Mouse (Mus musculus): ENCODE measurements around the gene Bcl2l15.
"Not testable (repeated sequence)": the region's sequence is repeated elsewhere in the genome, so short reads cannot be mapped to it uniquely, and the experiment has no call there.

The Bcl2l15 gene

DNA sequence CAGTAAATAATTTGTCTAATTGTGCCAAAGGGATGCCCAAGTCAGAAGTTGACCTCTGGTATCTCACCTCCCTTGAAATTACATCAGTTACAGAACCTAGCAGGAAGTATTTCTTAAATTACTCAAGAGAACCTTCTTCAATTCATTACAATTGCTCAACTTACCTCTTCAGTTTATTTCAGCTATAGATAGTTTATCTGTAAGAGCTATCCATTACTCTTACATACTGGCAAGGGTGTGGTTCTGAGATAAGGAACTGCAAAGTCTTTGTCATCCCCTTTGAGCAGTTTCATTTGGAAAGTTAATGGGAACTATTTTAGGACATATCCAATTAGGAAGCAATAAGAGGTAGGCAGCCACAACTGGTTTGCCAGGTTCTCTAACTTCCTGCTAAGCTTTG, at the start of gene Bcl2l15:
TSS of gene Bcl2l15 (plus strand) at position 176 of the 400 bp plus-strand sequence.
- DNase-seq (ENCODE audit: low spot score in 2 of 2) = no peak

DNA sequence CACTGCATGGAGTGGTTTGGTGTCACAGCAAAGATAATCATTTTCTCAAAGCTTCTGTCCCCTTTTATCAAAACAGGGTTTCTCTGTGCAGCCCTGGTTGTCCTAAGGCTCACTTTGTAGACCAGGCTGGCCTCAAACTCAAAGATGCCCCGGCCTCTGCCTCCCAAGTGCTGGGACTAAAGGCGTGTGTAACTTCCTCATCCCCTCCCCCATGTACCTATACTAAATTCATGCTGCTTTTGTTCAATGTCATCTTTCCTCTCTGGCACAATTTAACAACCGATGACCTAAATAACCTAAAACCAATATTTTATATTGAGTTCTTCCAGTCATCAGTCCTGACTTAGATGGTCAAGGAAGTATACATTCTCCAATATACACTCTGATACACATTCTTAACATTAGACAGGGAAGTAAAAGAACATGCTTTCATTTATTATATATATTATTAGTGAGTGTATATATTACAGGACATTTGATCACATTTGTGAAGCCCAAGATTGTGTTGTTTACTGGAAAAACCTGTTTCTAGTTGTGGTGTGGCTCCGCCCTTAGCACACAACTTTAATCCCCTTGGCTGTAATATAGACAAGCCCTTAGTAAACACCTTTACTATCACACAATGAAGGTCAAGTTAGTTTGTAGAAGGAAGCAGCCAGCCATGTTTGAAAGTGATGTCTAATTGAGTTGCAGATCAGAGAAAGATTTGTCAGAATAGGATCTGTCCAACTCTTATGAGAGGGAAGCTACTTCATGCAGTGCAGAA, 49.4 kb upstream of the Bcl2l15 start:
- peak in 1 of 2 experiments; percentile 45 for DNase-seq (ENCODE audit: low spot score in 2 of 2)

DNA sequence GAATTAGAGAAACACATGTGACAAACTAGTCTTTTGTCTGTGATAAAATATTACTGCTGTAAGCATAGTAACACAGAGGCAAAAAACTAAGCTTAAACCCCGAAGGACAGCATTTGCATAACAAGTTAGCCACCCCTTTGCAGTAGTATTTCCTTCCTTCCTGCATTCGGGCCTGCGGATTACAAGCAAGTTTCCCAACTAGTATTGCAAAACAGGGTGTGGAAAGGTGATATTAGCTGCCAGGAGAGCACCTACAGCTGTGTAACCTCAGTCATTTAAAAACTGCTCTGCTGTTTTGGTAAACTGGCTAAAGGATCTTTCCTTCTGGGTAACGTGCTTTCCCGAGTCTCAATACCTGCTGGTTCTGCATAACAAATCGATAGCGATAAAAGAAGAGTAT, 45.2 kb upstream of the Bcl2l15 start:
- peak; percentile 48 to 59 for DNase-seq (ENCODE audit: low spot score in 2 of 2)

DNA sequence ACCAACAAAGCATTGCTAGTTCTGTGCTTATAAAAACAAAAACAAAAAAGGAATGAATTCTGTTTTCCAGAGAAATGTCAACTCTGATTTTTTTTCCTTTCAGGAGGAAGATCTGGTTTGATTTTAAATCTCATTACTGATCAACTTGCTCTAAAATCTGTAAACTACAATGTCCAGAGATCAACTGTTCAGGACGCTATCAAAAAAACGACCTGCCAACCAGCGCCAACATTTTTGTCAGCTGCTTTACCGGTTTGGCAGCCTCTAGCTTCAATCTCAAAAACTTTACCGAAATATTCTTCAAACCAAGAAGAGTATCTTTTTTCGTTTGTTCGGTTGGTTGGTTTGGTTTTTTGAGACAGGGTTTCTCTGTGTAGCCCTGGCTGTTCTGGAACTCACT, 43.3 kb upstream of the Bcl2l15 start:
- DNase-seq (ENCODE audit: low spot score in 2 of 2) = no peak

DNA sequence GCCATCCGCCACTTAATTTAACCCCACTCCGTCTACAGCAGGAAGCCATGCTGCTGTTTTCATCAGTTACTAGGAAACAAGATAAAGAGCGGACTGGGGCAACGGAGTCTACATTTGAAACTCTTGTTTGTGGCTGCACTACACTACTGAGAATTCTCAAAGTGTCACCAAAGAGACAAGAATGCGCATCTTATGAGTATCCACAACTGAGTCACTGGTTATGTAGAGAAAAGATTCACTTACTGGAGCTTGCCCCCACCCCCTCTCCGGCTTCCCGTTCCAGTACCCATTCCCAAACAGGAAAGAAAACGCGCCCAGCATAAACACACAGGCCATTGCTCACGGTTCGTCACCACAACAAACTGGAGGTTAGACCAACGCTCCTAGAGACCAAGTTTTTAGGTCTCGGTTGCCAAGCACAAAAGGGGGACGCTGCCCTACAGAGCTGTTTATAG, 42.5 kb upstream of the Bcl2l15 start:
- DNase-seq (ENCODE audit: low spot score in 2 of 2) = peak; percentile 46 to 56

DNA sequence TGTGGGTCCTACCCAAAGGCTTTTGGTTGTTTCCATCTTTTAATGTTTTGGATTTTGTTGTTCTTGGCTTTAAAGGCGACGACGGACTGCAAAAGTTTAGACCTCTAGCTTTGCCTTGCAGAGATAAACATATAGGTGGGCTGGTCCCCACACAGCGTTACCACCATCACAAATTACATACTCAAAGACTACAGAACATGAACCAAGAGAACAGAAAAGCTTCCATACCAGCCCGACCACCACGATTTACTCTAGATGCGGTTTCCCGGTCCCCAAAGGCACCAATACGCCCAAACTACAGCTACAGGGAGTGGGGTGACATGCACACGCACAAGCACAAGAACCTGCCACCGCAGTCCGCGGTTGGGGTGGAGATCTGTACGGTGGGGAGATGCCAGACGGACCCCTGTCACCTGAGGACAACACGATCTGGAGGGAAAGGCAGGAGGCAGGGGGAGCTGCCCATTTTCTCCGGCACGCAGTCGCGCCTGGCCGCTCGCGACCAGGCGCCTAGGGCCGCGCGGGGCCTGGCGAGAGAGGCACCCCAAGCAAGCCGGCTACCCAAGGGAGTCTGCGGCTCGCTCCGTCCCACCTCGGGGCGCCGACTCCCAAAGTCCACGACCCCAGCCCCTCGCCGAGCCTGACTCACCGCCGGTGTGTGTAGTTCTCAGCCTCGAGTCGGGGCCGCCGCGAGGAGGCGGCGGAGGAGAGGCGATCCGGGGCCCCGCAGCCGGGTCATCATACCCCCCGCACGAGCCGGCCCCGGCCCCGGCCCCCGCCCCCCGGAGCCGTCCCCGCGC, 41.9 kb upstream of the Bcl2l15 start:
- peak in 1 of 2 experiments; percentile 44 for DNase-seq (ENCODE audit: low spot score in 2 of 2)

DNA sequence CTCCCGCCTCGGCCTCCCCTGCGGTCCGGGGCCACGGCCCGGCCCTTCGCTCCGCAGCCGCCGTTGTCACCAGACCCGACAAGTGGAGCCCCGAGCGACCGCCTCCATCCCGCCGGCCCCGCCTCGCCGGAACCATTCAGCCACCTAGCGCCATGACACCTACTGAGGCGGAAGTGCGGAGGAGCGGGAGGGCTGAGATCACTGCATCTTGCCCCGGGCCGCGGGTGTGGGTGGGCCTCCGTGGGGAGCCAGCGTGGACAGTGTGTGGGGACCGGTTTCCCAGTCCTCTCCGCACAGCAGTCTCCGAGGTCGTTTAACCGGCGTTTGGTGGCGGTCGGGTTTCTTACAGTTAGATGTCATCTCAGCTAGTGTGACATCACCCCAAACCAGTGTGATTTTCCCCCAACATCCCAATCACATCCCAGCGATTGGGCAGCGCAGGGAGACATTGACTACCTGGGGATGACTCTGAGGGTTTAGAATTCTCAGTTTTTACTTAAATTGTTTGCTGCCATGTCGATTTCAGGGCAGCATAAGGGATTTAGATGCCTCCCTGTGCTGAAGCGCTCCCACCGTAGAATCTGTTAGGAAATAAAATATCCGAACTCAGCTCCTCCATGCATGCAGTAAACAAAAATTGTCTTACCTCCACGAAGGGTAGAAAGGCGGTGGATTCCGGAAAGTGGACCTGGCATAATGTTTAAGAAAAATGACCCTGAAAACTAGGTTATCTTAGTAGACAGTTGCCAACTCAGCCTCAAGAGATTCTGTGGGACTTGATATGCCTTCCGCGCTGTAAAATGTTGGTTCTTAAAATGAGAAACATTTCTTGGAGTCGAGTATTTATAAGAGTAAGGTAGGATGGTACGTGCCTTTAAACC, 40.9 kb upstream of the Bcl2l15 start, which contains the start of gene Hipk1:
TSS of gene Hipk1 (minus strand) at position 334 of the 881 bp plus-strand sequence.
- peak; percentile 95 for DNase-seq (ENCODE audit: low spot score in 2 of 2)

DNA sequence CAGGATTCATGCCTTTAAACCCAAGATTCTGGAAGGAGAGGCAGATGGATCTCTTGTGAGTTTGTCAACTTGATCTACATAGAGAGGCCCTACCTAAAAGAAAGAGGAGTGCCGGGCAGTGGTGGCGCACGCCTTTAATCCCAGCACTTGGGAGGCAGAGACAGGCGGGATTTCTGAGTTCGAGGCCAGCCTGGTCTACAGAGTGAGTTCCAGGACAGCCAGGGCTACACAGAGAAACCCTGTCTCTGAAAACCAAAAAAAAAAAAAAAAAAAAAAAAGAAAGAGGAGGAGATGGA, 40.3 kb upstream of the Bcl2l15 start:
- not testable (repeated sequence) for DNase-seq (ENCODE audit: low spot score in 2 of 2)

DNA sequence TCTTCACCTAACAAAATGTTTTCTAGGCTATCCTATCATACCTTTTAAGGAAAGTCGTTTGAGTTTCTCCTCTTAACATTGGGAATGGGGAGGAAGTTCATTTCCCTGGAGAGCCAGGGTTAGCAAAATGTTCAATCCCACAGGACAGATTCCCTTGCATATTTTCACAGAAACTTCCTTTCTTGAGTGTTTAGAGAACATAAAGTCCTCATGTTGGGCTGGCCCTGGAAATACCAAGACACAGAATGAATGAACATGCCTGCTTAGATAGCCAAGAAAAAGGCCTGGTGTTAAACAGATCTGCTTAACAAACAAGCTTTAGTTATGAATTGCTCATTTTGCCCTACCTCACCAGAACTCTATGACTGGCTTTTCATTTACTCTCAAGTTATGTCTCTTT, 39.8 kb upstream of the Bcl2l15 start:
- DNase-seq (ENCODE audit: low spot score in 2 of 2) = no peak

DNA sequence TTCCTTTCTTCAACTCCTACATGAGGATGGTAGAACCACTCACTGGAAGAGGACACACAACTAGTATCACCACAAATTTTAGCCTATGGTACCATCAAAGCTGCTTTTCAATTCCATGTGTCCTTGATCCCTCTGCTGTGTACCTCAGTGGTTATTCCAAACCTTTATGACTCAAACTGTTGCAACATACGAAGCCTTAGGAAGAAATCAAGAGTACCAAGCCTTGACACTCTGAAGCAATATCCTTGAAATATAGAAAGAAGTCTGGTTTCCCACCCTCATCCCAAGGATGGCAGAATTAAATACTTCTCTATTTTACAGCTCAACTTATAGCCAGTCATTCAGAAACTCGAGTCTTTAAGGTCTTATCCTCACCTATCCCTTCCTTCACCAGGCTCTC, 36.0 kb upstream of the Bcl2l15 start:
- no peak for DNase-seq (ENCODE audit: low spot score in 2 of 2)

DNA sequence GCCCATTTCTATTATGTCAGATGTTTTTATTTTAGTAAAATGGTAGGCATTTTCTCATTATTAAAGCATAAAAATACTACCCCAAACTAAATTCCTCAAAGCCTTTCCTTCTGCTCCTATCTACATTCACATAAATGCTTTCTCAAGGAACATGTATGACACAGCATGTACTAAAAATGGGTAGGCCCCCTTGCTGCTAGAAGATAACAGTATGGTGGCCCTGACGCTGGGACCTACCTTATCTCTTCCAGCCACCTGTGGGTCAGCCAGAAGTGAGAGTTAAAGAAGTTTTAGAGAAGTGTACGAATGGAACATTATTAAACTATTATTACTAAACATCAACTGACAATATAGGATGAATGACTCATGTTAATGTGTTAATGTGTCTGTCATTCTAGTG, 32.9 kb upstream of the Bcl2l15 start:
- peak; percentile 54 to 75 for DNase-seq (ENCODE audit: low spot score in 2 of 2)

DNA sequence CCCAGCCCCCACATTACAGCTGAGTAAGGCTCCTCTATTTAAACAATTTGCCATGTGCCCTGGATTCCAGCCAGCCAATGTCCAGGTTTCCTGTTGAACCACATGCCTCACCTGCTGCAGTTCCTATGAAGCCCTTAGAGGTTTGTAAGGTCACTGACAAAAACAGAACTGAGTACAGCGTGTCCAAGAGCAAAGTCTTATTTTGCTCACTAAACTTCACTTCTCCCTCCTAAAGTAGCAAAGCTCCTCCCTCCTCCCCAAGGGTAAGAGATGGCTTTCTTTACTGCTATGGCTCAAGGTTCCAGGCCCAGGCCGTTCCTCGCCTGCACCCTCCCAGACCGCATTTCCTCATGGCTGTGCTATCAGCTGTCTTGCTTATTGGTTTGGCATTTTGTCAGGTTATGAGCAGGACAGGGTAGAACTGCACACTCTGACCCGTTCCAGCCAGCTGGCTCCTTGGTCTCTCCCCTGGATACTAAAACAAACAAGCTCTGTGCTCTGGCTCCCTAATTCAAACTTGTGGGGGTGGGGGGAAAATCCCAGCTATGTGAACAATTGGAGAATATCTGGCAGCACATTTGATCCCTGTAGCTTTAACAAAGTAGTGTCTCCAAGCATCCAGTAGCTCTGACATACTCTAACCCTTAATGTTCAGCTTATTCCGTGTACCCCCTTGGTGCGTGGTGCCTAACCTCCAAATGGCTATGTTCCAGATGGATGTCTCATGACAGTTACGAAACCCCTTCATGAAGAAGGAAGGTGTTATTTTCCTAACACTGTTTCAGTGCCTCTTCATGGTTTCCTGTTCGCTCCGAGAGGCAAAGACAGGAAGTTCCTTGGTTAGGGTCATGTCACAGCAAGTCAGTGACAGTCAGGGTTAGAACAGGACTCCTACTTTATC, 30.5 kb upstream of the Bcl2l15 start:
- DNase-seq (ENCODE audit: low spot score in 2 of 2) = peak; percentile 70 to 75

DNA sequence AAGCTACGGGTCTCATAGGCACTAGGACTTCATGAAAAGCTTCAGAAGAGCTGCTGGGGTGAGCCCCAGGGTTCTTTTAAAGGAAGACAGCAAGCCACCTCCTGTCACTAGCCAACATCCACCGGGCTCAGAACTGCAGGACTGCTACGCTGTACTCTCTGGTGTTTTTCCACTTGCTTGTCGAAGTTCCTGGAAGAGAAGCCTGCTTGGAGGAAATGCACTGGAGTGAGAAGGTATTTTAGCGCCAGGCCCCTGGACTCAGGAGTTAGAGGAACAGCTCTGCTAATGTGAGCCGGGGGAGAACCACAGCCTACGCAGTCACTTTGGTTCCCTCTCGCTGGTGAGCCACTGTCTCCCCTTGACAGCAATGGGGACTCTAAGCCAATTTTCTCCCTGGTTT, 29.5 kb upstream of the Bcl2l15 start:
- peak in 1 of 2 experiments; percentile 29 for DNase-seq (ENCODE audit: low spot score in 2 of 2)

DNA sequence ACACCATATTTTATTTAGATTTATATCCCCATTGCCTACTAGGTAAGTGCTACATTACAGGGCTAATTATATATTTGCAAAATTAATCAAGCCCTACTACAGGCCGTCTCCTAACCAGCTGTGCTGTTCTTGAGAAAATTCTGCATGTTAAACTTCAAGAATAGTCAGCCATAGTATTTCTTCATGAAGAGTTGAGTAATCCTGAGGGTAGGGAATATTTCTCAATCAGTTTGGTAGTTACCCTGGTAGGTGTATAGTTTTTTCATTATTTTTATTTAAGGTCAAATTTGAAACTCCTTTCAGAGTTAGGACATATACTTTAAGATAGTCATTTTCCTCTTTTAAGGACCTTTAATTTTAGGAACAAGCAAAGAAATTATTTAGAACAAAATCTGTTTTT, 26.7 kb upstream of the Bcl2l15 start:
- no peak for DNase-seq (ENCODE audit: low spot score in 2 of 2)

DNA sequence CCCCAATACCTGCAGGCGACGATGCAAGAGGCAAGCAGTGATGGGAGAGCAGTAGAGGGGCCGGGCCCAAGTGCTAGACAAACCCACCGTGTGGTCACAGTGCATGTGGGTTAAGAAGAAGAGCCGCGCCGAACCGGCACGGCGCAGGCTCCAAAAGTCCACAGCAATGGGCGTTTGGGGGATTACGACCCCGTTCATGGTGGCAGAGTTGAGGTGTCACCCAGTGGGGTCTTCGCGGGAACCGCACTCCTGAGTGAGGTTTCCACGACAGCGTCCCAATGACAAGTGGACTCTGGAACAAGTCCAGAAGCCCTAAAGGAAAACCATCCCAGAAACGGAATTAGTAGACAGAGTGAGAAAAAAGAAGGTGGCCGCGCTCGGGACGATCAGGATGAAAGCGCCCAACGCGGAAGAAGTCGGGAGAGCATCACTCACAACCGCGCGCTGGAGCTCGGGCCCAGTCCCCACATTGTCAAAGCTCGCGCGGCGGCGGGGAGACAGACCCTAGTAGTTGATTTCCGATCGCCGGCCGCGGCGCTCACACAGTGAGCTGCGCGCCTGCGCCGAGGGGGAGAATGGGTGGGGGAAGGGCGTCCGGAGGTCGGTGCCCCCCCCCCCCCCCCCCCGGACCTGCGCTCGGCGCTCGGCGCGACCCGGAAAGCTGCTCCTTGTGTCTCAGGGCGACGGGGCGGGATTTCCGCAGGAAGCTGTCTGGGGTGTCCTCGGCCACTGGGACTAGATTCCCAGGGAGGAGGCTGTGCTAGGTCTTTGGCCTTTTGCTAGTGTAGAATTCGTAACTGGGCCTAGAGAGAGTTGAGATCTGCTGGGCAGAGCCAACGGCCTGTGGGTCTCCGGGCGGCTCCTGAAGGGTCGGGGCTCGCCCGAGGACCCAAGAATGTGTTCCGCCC, 23.3 kb upstream of the Bcl2l15 start, which contains the start of the genes Dclre1b, Ap4b1 and Gm43064:
TSS of gene Dclre1b (minus strand) at position 554 of the 908 bp plus-strand sequence.
TSS of gene Ap4b1 (plus strand) at position 630 of the 908 bp plus-strand sequence.
TSS of gene Gm43064 (plus strand) at position 683 of the 908 bp plus-strand sequence.
- DNase-seq (ENCODE audit: low spot score in 2 of 2) = peak; percentile 91 to 92

DNA sequence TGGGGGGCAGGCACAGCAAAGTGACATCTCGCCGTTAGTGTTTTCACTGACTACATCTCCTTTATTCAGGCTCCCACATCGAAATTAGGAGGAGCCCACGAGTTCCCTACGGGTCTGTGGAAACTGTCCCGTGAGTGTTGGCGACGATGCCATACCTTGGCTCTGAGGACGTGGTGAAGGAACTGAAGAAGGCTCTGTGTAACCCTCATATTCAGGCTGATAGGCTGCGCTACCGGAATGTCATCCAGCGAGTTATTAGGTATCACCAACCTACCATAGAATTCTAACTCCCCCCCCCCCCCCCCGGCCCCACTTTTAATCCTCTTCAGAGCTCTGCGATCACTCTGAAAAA, 22.6 kb upstream of the Bcl2l15 start:
- no peak for DNase-seq (ENCODE audit: low spot score in 2 of 2)

DNA sequence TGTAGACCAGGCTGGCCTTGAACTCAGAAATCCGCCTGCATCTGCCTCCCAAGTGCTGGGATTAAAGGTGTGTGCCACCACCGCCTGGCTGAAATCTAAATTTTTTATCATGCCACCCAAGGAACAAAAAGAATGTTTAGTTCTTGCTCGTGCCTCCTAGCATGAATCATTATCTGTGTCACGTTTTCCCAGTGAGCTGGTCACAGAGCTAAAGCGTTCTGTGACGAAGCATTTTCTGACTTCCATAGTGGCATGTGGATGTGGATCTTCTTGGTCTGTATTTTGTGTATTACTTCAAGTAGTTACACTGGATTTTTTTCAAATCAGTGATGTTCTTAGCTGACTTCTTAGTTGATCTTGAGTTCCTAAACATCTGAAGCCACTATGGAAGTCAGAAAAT, 21.4 kb upstream of the Bcl2l15 start:
- DNase-seq (ENCODE audit: low spot score in 2 of 2) = no peak

DNA sequence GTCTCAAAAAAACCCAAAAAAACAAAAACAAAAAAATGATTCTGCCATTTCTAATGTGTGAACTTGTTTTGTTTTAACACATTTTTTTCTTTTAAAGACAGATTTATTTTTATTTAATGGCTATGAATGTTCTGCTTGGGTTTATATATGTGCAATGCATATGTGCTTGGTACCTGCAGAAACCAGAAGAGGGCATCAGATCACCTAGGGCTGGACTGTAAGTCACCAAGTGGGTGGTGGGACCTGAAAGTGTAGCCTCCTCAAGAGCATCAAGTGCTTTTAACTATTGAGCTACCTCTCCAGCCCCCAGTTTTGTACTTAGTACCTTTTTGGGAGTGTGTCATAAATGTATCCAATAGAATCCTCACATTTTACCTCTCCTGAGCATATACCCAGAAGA, 4.9 kb upstream of the Bcl2l15 start:
- DNase-seq (ENCODE audit: low spot score in 2 of 2) = no peak

DNA sequence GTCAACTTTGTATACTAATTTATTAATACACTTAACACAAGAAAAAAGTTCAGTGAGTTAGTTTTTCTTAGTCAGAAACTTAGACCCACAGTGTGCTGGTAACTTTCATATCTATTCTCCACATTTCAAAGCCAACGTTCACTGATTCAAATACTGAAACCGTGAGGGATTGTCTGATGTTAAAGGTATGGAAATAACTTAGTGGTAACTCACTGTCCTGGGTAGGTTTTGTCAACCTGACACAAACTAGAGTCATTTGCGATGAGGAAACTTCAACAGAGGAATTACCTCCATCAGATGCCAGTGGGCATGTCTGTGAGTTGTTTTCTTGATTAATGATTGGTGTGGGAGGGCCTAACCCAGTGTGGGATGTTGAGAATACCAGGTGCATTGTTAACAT, 3.4 kb upstream of the Bcl2l15 start:
- no peak for DNase-seq (ENCODE audit: low spot score in 2 of 2)

DNA sequence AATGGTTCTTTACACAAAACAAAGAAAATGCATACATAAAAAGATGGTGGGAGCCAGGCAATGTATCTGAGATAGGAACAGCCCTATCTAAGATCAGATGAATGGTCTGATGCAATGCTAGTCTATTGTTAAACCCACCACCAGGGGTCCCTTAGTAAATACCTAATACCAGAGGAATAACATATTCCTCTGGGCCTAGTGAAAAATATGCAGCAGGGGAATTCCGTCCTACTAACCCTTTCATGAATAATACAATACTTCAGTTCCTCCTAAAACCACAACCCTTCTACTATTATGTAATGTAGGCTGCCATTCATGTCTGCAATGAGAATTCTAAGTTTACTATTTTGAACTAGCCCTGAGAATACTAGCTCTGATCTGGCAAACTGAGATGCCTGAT, 1.7 kb upstream of the Bcl2l15 start:
- peak; percentile 26 to 44 for DNase-seq (ENCODE audit: low spot score in 2 of 2)
